Mouse (Mus musculus) small intestine, adult 2 months (tissue): ENCODE results near the gene Efna4. TPM values are rescaled to one million over a fixed set of nuclear protein-coding genes. Genes with fewer than 3 reads are reported as not detected.

Experiments used
- H3K27ac ChIP-seq: fragments of 200-500 bp; 2 replicates; pipeline ENCODE4 v1.5.1; 2012; ENCODE audit warnings: low read depth, low read length, control low read depth, inconsistent platforms; ENCODE audit not compliant: insufficient read depth
- H3K27me3 ChIP-seq: fragments of 200-500 bp; 2 replicates; pipeline ENCODE4 v1.6.1; 2012; ENCODE audit warnings: mild to moderate bottlenecking, moderate library complexity, low read length, inconsistent platforms; ENCODE audit not compliant: control insufficient read depth, insufficient read depth
- H3K36me3 ChIP-seq: fragments of 200-500 bp; 2 replicates; pipeline ENCODE4 v1.6.1; 2012; ENCODE audit warnings: mild to moderate bottlenecking, low read length, control low read depth, inconsistent platforms; ENCODE audit not compliant: control insufficient read depth, insufficient read depth
- H3K4me1 ChIP-seq: fragments of 200-500 bp; 2 replicates; pipeline ENCODE4 v1.6.1; 2012; ENCODE audit warnings: low read length, inconsistent platforms, mixed read lengths; ENCODE audit not compliant: control insufficient read depth, insufficient read depth, insufficient read length
- H3K4me3 ChIP-seq: fragments of 200-500 bp; 2 replicates; pipeline ENCODE4 v1.5.1; 2012; ENCODE audit warnings: low read depth, mild to moderate bottlenecking, control low read depth, inconsistent platforms, low read length, moderate library complexity
- CTCF ChIP-seq: fragments of 200-500 bp; IDR thresholded peaks from 2 replicates; pipeline ENCODE4 v1.5.1; 2012; ENCODE audit warnings: low read depth, mild to moderate bottlenecking, control low read depth, inconsistent platforms, low read length, moderate library complexity, mixed read lengths; ENCODE audit not compliant: insufficient replicate concordance, insufficient read length; ENCODE audit errors: extremely low read depth
- POLR2A ChIP-seq: fragments of 200-500 bp; IDR thresholded peaks from 2 replicates; pipeline ENCODE4 v1.6.1; 2012; ENCODE audit warnings: low read depth, mild to moderate bottlenecking, control low read depth, inconsistent platforms, low read length, moderate library complexity
- WGBS: fragments of 180-500 bp; shearing (Covaris S2); methylation state at CpG from one replicate; pipeline ENCODE4 v1.1.7; 2018; 5-methylcytosine and 5-hydroxymethylcytosine counted together
- polyA plus RNA-seq: library from polyadenylated mRNA; depleted of rRNA; stranded (reverse); fragments of >200 nt; gene quantifications from 2 replicates; pipeline ENCODE4 v1.2.3, GENCODE M21; 2012

The Efna4 gene
- polyA plus RNA-seq, 1 experiment, result 20.0 TPM

DNA sequence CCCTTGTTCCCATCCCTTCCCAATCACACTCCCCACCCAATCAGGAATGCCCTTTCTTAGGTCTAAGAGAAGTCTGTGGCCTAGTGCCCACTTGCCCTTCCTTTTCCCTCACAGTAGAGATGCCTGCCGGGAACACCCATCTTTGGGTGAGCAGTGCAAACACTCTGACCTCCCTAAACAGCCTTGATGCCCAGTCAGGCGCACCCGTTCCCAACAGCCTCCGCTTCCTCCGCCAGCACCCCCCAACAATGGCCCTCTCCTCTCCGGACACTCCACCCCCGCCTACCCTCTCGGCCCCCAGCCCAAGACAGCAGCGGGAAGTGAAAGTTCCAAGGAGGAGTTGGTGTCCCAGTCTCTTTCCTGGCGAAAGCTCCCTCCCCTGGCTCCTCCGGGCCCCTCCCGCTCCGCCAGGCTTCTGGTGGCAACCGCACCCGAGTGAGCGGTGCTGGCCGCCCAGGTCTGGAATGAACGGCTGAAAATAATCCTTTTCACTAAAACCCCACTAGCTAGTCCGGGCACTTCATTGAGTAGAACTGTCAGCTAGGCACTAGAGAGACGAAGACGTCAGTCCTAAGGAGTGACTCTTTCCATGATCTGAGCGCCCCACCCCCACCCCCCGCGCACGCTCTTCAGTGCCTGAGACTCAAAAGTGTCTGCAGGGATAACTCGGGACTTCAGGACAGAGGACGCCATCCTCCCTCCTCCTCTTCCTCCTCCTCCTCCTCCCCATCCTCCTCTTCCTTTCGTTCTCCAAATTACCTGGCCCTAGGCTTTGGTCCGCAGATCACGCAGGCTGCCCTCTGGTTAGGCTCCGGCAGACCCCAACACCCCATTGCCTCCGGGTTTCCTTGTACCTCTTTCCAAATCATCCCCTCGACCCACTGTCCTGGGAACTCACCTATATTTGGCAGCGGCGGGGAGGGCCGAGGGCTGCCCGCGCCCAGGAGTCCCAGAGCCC, 11.4 kb upstream of the Efna4 start:
- Histone ChIP-seq H3K4me1 (peaks cover 20% of the 10 kb centered on the region), H3K27ac (peak overlapping the region; percentile 27; the same call in 1 of the 2 replicates), H3K4me3 (peak overlapping the region; percentile 80), H3K36me3 (peaks cover 3% of the 10 kb centered on the region; the same call in 1 of the 2 replicates), H3K27me3 (no peaks in the 10 kb centered on the region)
- 2% methylated on average over 38 of the region's 38 CpGs for WGBS
- TF ChIP-seq POLR2A (no peak; the same call in 1 of the 2 replicates), CTCF (no peak)

DNA sequence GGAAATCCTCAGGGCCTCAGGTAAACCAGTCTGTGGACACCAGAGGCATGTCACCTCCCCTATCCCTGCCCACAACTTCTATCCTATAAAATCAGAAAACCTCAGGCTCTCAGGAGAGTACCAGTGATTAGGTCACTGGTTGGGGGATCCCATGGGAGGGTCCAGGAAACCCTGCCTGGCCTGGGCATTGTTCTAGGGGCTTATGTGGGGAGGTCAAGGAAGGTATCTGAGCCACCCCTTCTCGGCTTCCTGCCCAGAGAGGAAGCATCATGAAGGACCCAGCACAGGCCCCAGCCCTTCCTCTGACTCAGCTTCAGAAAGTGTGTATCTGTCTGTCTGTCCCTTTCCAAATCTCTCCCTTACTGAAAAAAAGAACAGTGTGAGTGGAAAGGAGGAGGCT, 10.1 kb upstream of the Efna4 start:
- no peak overlapping the region for H3K27ac ChIP-seq
- H3K4me3 ChIP-seq, result no peak overlapping the region
- TF ChIP-seq CTCF (no peak), POLR2A (no peak)

DNA sequence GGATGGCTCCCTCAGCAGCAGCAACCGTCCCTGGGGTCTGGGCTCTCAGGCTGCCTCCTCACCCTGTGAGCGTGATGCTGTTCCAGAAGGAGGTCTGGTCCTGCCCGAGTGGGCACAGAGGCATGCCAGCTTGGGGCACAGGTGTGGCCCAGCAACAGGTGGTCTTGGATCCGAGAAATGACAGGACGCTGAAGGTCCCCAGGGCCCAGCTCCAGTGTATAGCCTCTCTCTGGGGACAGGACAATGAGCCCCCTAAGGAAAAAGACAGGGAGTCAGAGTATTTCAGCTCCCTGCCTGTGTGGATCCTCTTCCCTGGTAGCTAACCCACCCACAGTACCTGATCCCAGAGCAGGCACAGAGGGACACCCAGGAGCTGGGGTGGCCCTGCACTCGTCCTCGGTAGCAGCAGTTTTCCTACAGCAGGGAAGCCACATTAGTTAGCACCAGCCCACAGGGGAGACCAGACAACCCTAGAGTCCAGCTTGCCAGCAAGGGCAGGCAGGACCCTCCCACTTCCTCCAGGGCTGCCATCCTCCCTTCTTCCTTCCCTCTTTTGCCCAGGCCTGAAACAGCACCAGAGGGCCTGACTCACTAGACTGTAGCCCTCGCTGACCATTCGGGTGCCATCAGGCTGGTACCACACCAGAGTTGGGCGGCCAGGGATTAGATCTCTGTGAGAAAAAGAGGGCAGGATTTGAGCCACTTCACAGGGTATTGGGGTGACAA, 9.2 kb upstream of the Efna4 start:
- H3K27ac ChIP-seq, result no peak overlapping the region
- 88% methylated on average over 10 of the region's 10 CpGs for WGBS
- H3K4me3 ChIP-seq, result no peak overlapping the region
- TF ChIP-seq POLR2A (no peak), CTCF (no peak)
- no peaks in the 10 kb centered on the region for H3K27me3 ChIP-seq
- H3K4me1 ChIP-seq, result peaks cover 17% of the 10 kb centered on the region
- peaks cover 6% of the 10 kb centered on the region; the same call in 1 of the 2 replicates for H3K36me3 ChIP-seq

More for the DNA sequence above, 10.1 kb upstream of the Efna4 start:
- Histone ChIP-seq H3K4me1 (peaks cover 17% of the 10 kb centered on the region), H3K36me3 (peaks cover 6% of the 10 kb centered on the region; the same call in 1 of the 2 replicates), H3K27me3 (no peaks in the 10 kb centered on the region)
- WGBS, result 75% methylated on average over 1 of the region's 1 CpGs

DNA sequence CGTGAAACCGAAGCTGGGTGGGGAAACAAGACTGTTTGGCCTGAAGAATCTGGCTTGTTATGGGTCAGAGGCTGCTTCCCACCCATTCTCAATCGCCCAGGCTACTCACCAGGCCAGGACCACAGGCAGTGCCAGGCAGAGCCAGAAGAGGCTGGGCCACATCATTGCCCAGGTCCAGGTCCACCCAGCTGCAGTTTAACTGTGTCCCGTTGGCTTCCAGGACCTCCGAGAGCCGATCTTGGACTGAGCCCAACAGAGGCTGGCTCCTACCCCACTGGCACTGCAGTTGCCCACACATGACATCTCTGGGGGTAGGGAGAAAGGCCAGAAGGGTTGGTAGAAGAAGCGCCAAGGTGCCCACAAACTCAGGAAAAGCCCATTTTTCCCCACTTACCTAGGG, 5.5 kb upstream of the Efna4 start:
- no peak for TF ChIP-seq POLR2A
- TF ChIP-seq CTCF, result no peak

DNA sequence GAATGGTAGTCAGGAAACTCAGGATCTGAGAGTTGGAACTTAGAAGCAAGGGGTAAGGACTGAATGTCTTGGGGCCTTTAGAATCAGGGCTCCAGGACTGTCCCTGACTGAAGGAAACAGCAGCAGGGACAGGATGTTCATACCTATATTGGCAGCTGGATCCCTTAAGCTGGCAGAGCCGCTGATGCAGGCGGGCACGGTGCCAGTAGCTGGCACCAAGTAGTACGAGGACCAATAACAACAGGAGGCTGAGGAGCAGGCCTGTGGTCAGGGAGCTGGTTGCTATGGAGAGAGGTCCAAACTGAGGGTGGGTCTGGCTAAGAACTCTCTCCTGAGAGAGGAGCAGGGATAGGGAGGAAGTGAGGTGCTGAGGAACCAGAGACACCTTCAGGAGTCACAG, 4.0 kb upstream of the Efna4 start:
- TF ChIP-seq POLR2A (no peak), CTCF (no peak)
- Histone ChIP-seq H3K27ac (no peak overlapping the region), H3K36me3 (peaks cover 6% of the 10 kb centered on the region; the same call in 1 of the 2 replicates), H3K27me3 (no peaks in the 10 kb centered on the region), H3K4me1 (peaks cover 11% of the 10 kb centered on the region), H3K4me3 (no peak overlapping the region)
- 40% methylated on average over 4 of the region's 4 CpGs for WGBS

More for the DNA sequence above, 5.5 kb upstream of the Efna4 start:
- Histone ChIP-seq H3K27ac (no peak overlapping the region), H3K4me1 (peaks cover 11% of the 10 kb centered on the region), H3K27me3 (no peaks in the 10 kb centered on the region), H3K4me3 (no peak overlapping the region), H3K36me3 (peaks cover 6% of the 10 kb centered on the region; the same call in 1 of the 2 replicates)
- WGBS, result 57% methylated on average over 7 of the region's 7 CpGs

DNA sequence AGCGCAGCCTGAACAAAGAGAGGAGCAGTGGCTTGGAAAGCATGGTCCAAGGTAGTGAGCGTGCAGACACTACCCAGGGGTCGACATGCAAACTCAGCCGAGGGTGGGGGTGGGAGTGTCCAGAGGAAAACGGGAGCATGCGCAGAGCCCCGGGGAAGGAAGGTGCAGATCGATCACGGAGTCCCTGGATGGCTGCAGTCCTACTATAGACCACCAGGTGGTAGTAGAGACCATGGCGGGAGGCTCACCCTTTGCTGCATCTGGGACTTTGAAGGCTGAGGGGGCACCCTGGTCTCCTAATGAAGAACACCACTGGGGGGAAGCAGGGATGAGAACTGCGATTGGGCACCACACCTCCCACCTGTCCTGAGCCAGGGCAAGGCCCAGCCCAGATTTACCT, 2.6 kb upstream of the Efna4 start:
- TF ChIP-seq POLR2A (no peak), CTCF (peak; percentile 88)
- H3K36me3 ChIP-seq, result peaks cover 5% of the 10 kb centered on the region; the same call in 1 of the 2 replicates
- peaks cover 11% of the 10 kb centered on the region for H3K4me1 ChIP-seq
- H3K27me3 ChIP-seq, result no peaks in the 10 kb centered on the region
- no peak overlapping the region for H3K27ac ChIP-seq
- 7% methylated on average over 11 of the region's 11 CpGs for WGBS
- peak overlapping the region; percentile 21; the same call in 1 of the 2 replicates for H3K4me3 ChIP-seq
